Mouse (Mus musculus) Muller cell, postnatal 12 days (primary cell): ENCODE measurements around the gene Traf5.

Source experiments
- DNase-seq: peaks from one replicate; pipeline ENCODE4 v3.0.0-alpha.2; 2015; ENCODE audit errors: inconsistent ontology term

The Traf5 gene

GRCm38 (mm10) chr1:191974509-191975405, 117.6 kb downstream of the Traf5 start:
- DNase-seq, result no peak

DNA sequence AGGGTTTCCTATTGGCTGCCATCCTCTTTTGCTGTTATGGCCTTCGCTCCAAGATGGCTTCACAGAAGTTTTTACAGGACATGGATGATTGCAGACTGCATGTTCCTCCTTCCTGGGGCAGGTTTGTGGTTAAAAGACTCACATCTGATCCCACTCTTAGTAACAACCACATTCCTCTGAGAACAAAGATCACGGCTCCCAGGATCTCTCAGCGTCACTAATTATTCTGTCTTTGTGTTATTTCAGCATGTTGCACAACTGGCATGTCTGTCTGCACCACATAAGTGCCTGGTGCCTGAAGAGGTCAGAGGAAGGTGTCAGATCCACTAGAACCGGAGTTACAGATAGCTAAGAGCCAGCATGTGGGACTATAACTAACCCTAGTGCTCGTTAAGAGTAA, 122.4 kb downstream of the Traf5 start:
- DNase-seq, result peak; percentile 59

- peak; percentile 66 for DNase-seq
Observed at GRCm38 (mm10) chr1:191964773-191965481, 127.4 kb downstream of the Traf5 start.

GRCm38 (mm10) chr1:191963948-191964772, 128.2 kb downstream of the Traf5 start:
- peak; percentile 82 for DNase-seq

DNA sequence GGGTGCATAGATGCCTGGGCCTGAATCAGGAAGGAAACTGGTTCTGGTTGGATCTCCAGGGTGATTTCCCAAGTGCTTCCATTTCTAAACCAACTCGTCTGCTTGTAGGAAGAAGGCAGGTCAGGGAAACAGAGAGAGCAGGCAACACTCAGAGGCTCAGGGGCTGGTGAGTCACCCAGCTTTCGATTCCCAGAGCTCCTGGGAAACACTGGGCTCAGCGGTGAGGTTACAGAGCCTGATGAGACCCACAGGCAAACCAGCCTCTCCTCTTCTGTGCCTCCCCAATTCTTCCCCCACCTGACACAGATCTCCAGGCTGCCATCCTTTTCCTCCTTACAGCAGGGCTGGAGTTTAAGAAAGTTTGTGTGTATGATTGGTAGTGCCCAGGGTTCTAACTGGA, 128.9 kb downstream of the Traf5 start:
- no peak for DNase-seq

- DNase-seq, result no peak
Observed at GRCm38 (mm10) chr1:191960946-191961345, 131.4 kb downstream of the Traf5 start.

- peak; percentile 74 for DNase-seq
Observed at GRCm38 (mm10) chr1:191957321-191957720, 135.0 kb downstream of the Traf5 start.

GRCm38 (mm10) chr1:191956871-191957270, 135.5 kb downstream of the Traf5 start:
- DNase-seq, result peak; percentile 44

- no peak for DNase-seq
Observed at GRCm38 (mm10) chr1:191956261-191956660, 136.1 kb downstream of the Traf5 start.

- DNase-seq, result peak; percentile 12
Observed at GRCm38 (mm10) chr1:191955101-191955500, 137.3 kb downstream of the Traf5 start.

- DNase-seq, result no peak
Observed at GRCm38 (mm10) chr1:191952733-191953335, 139.5 kb downstream of the Traf5 start.

DNA sequence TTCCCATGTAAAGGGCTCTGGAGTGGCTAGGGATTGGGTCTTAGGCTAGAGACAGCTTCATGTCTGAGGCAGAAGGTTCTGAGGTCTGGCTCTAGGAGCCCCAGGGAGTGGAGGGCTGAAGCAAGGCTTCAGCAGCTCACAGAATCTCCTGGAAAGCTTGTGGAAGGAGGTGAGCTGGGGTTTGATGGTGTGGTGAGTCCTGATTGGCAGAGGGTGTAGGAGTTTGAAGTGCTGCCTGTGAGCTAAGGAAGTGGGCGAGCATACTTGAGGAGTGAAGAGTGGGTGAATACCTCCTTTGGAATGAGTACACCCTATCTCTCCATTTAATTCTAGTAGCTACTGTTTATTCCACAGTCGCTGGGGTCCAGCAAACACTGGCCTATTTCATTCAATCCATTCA, 141.7 kb downstream of the Traf5 start:
- no peak for DNase-seq

DNA sequence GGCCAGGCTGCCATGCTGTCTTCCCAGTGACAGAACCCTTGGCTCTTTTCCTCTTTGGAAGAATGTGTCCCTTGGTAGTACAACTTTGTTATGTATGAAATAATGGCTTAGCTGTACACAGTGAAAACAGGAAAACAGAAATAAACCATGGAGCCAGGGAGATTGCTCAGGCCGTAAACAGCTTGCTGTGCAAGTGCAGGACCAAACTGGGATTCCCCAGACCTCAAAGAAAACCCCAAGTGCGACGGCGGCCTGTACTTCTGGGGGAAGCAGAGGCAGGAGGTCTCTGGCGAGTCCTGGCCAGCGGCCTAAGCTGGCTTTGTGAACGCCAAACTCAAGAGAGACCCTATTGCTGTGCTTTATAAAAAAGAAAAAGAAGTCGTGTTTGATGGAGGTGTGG, 143.8 kb downstream of the Traf5 start:
- no peak for DNase-seq

DNA sequence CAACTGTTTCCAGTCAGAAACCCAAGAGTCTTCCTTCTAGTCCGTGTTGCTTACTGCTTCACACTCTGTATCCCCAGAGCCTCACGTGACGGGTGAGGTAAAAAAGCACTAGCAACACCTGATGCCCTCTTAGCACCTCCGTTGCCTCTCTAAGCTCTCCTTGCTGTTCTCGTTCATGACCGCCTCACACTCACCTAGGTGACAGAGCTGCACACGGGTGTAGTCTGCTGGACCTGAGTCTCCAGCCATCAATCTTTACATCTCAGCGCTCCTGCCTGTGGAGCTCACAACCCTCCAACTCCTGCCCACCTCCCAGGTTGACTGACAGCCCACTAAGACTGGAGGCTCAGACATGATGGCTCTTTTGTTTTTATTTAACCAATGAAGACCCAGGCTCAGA, 144.6 kb downstream of the Traf5 start:
- no peak for DNase-seq
